Mouse (Mus musculus) intestine, embryonic 16.5 days (tissue): Measurements from ENCODE around the gene Mllt1. TPM values are rescaled to one million over a fixed set of nuclear protein-coding genes. Genes with fewer than 3 reads are reported as not detected.

Experiments
- polyA plus RNA-seq: library from polyadenylated mRNA; unstranded; fragments of >200 nt; fragmentation: Nextera tagmentation; extraction: Ambion mirVana; gene quantifications from 2 replicates; pipeline ENCODE4 v1.2.1, GENCODE M21; 2015

The Mllt1 gene
- polyA plus RNA-seq, 1 experiment from 2014 or later = 22.6 TPM

Other genes starting within 250 kb of the Mllt1 start
- gene Ndufa11, start 217.6 kb downstream of the Mllt1 start, polyA plus RNA-seq = 527 and 530 TPM in 2 replicates
- gene Vmac, start 217.4 kb downstream of the Mllt1 start, polyA plus RNA-seq = 15.7 and 16.6 TPM in 2 replicates
- 7.0 and 7.9 TPM in 2 replicates for gene Nrtn, start 177.9 kb downstream of the Mllt1 start, polyA plus RNA-seq
- gene Dus3l, start 170.7 kb downstream of the Mllt1 start, polyA plus RNA-seq = 37.6 and 40.0 TPM in 2 replicates
- gene Prr22, start 165.2 kb downstream of the Mllt1 start, polyA plus RNA-seq = 0.84 and 1.6 TPM in 2 replicates
- gene Rfx2, start 104.4 kb downstream of the Mllt1 start, polyA plus RNA-seq = 2.5 and 3.4 TPM in 2 replicates
- gene Acsbg2, start 61.0 kb downstream of the Mllt1 start, polyA plus RNA-seq = not detected in 2 replicates
- gene 1700061G19Rik, start 59.9 kb downstream of the Mllt1 start, polyA plus RNA-seq = 0.12 and 0.17 TPM in 2 replicates
- 0.65 and 0.88 TPM in 2 replicates for gene Acer1, start 46.7 kb upstream of the Mllt1 start, polyA plus RNA-seq
- 157 and 174 TPM in 2 replicates for gene Clpp, start 54.9 kb upstream of the Mllt1 start, polyA plus RNA-seq
- 41.7 and 43.7 TPM in 2 replicates for gene Alkbh7, start 61.9 kb upstream of the Mllt1 start, polyA plus RNA-seq
- 0.44 TPM in 1 of 2 replicates, not detected in the other for gene Pspn, start 64.6 kb upstream of the Mllt1 start, polyA plus RNA-seq
- gene Gtf2f1, start 75.9 kb upstream of the Mllt1 start, polyA plus RNA-seq = 57.9 and 60.9 TPM in 2 replicates
- 0.37 and 0.58 TPM in 2 replicates for gene Gm17949, start 76.1 kb upstream of the Mllt1 start, polyA plus RNA-seq
- 15.7 and 16.7 TPM in 2 replicates for gene Khsrp, start 96.1 kb upstream of the Mllt1 start, polyA plus RNA-seq
- not detected in 2 replicates for gene Slc25a41, start 106.2 kb upstream of the Mllt1 start, polyA plus RNA-seq
- gene Crb3, start 123.7 kb upstream of the Mllt1 start, polyA plus RNA-seq = 113 TPM in 2 replicates
- gene Slc25a23, start 124.4 kb upstream of the Mllt1 start, polyA plus RNA-seq = 5.7 and 6.7 TPM in 2 replicates
- gene Dennd1c, start 143.1 kb upstream of the Mllt1 start, polyA plus RNA-seq = 7.4 and 8.1 TPM in 2 replicates
- gene Tubb4a, start 152.4 kb upstream of the Mllt1 start, polyA plus RNA-seq = 20.3 and 22.6 TPM in 2 replicates
- gene Tnfsf9, start 169.9 kb upstream of the Mllt1 start, polyA plus RNA-seq = 6.0 and 6.2 TPM in 2 replicates
- gene Cd70, start 214.4 kb upstream of the Mllt1 start, polyA plus RNA-seq = not detected in 2 replicates